Mouse (Mus musculus) heart, adult 2 months (tissue): ENCODE data around the gene Pknox2. TPM values are rescaled to one million over a fixed set of nuclear protein-coding genes. Genes with fewer than 3 reads are reported as not detected.
A peak's percentile ranks its signal among the peaks of the same experiment; 100 is the strongest.

ENCODE experiments used
- DNase-seq, 2 experiments: peaks; one replicate each; pipeline ENCODE4 v3.0.0; 2021
- H3K27ac ChIP-seq: fragments of 200-600 bp; 2 replicates; pipeline ENCODE4 v1.8.1; 2022
- H3K27me3 ChIP-seq: fragments of 200-500 bp; 2 replicates; pipeline ENCODE4 v1.6.1; 2012; ENCODE audit warnings: mild to moderate bottlenecking, low read length, inconsistent platforms, mixed read lengths; ENCODE audit not compliant: control insufficient read depth, insufficient read depth
- H3K36me3 ChIP-seq: fragments of 200-500 bp; 2 replicates; pipeline ENCODE4 v1.6.1; 2012; ENCODE audit warnings: low read length, inconsistent platforms; ENCODE audit not compliant: control insufficient read depth, insufficient read depth
- H3K4me1 ChIP-seq: fragments of 200-500 bp; 2 replicates; pipeline ENCODE4 v1.6.1; 2011; ENCODE audit warnings: low read length; ENCODE audit not compliant: control insufficient read depth, insufficient read depth
- H3K4me3 ChIP-seq: fragments of 200-600 bp; 2 replicates; pipeline ENCODE4 v1.8.1; 2022
- H3K79me2 ChIP-seq: fragments of 200-500 bp; replicated peaks from 2 replicates; pipeline ENCODE4 v1.6.1; 2012; ENCODE audit warnings: mild to moderate bottlenecking, inconsistent platforms, low read length, moderate library complexity, mixed read lengths; ENCODE audit not compliant: control insufficient read depth, insufficient read depth
- H3K9ac ChIP-seq: fragments of 200-500 bp; 2 replicates; pipeline ENCODE4 v1.6.1; 2012; ENCODE audit warnings: low read depth, mild to moderate bottlenecking, control low read depth, inconsistent platforms, low read length, mixed read lengths
- CTCF ChIP-seq: fragments of 200-600 bp; IDR thresholded peaks from 2 replicates; pipeline ENCODE4 v1.8.1; 2022; ENCODE audit warnings: antibody characterized with exemption, mild to moderate bottlenecking, moderate library complexity
- EP300 ChIP-seq: fragments of 200-500 bp; IDR thresholded peaks from 2 replicates; pipeline ENCODE4 v1.6.1; 2011; ENCODE audit warnings: low read depth, low read length, control low read depth; ENCODE audit not compliant: insufficient read depth
- POLR2A ChIP-seq: fragments of 200-500 bp; IDR thresholded peaks from 2 replicates; pipeline ENCODE4 v1.6.1; 2011; ENCODE audit warnings: mild to moderate bottlenecking, low read depth, low read length, control low read depth; ENCODE audit not compliant: insufficient read depth
- WGBS: fragments of 180-500 bp; shearing (Covaris S2); methylation state at CpG from one replicate; pipeline ENCODE4 v1.1.7; 2018; 5-methylcytosine and 5-hydroxymethylcytosine counted together
- intact Hi-C: fragments of 180-260 bp; cut with DNase I; formaldehyde crosslinking; loops from one replicate; pipeline ENCODE4 v1.15.1; 2025
- polyA plus RNA-seq: library from polyadenylated mRNA; depleted of rRNA; stranded (reverse); fragments of >200 nt; gene quantifications from 2 replicates; pipeline ENCODE4 v1.2.3, GENCODE M21; 2012
- total RNA-seq, 2 experiments: library from RNA; stranded (reverse); gene quantifications; 2 replicates each; pipeline ENCODE4 v1.2.3; 2021

Pknox2 gene
- total and polyA plus RNA-seq, 3 experiments: 7.8 to 9.9 (median 9.0) TPM

DNA sequence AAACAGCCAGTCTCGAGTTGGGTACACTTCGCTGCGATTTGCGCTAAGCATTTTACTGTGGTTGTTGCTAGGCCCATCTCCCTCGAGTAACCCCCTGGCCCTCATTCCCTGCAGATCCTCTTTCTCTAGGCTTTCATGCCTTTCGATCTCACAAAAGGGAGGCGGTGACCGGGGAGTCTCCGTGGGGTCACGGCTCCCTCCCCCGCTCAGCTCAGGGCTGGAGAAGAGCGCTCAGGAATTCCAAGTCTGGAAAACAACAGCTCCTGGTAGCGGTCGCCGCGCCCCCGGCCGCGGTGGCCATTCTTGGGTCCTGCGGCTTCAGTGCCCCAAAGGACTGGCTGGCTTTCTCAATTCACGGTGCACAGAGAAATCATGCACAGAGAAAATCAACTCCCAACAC, 3.0 kb downstream of the Pknox2 start:
- no peaks in the 10 kb centered on the region for H3K36me3 ChIP-seq
- no peak for TF ChIP-seq CTCF
- TF ChIP-seq POLR2A: no peak
- TF ChIP-seq EP300: no peak
- peak overlapping the region; percentile 32; the same call in 1 of the 2 replicates for H3K9ac ChIP-seq
- H3K4me1 ChIP-seq: peaks cover 5% of the 10 kb centered on the region
- H3K27me3 ChIP-seq: no peaks in the 10 kb centered on the region
- intact Hi-C loops: no loop called here
- 55% methylated on average over 21 of the region's 21 CpGs for WGBS
- no peaks in the 10 kb centered on the region for H3K79me2 ChIP-seq
- no peak overlapping the region; the same call in 1 of the 2 replicates for H3K27ac ChIP-seq
- peak in 1 of 2 experiments; percentile 39 for DNase-seq
- no peak overlapping the region for H3K4me3 ChIP-seq

GRCm38 (mm10) chr9:37143046-37143931, 3.9 kb downstream of the Pknox2 start:
- TF ChIP-seq POLR2A: no peak
- no peak for TF ChIP-seq EP300
- TF ChIP-seq CTCF: no peak
- intact Hi-C loops: no loop called here
- 78% methylated on average over 12 of the region's 12 CpGs for WGBS
- H3K4me1 ChIP-seq: peaks cover 5% of the 10 kb centered on the region
- no peak overlapping the region for H3K4me3 ChIP-seq
- DNase-seq: no peak
- H3K79me2 ChIP-seq: no peaks in the 10 kb centered on the region
- H3K27me3 ChIP-seq: no peaks in the 10 kb centered on the region
- H3K27ac ChIP-seq: no peak overlapping the region
- H3K9ac ChIP-seq: no peak overlapping the region
- no peaks in the 10 kb centered on the region for H3K36me3 ChIP-seq

GRCm38 (mm10) chr9:37142107-37142506, 5.1 kb downstream of the Pknox2 start:
- intact Hi-C loops: no loop called here
- H3K27ac ChIP-seq: no peak overlapping the region
- H3K79me2 ChIP-seq: no peaks in the 10 kb centered on the region

GRCm38 (mm10) chr9:37140464-37141181, 6.6 kb downstream of the Pknox2 start:
- TF ChIP-seq CTCF: no peak
- no peak for TF ChIP-seq POLR2A
- TF ChIP-seq EP300: no peak
- H3K4me3 ChIP-seq: no peak overlapping the region
- H3K9ac ChIP-seq: no peak overlapping the region
- no peaks in the 10 kb centered on the region for H3K36me3 ChIP-seq
- H3K27me3 ChIP-seq: no peaks in the 10 kb centered on the region
- WGBS: 56% methylated on average over 5 of the region's 5 CpGs
- H3K79me2 ChIP-seq: no peaks in the 10 kb centered on the region
- peaks cover 5% of the 10 kb centered on the region for H3K4me1 ChIP-seq
- intact Hi-C loops: no loop called here
- H3K27ac ChIP-seq: no peak overlapping the region
- DNase-seq: no peak

More at GRCm38 (mm10) chr9:37142107-37142506, 5.1 kb downstream of the Pknox2 start:
- 63% methylated on average over 4 of the region's 4 CpGs for WGBS
- Histone ChIP-seq H3K4me1 (peaks cover 5% of the 10 kb centered on the region), H3K27me3 (no peaks in the 10 kb centered on the region), H3K4me3 (no peak overlapping the region), H3K9ac (no peak overlapping the region), H3K36me3 (no peaks in the 10 kb centered on the region)
- DNase-seq: no peak
- TF ChIP-seq POLR2A (no peak), CTCF (no peak), EP300 (no peak)

GRCm38 (mm10) chr9:37139514-37139913, 7.7 kb downstream of the Pknox2 start:
- Histone ChIP-seq H3K79me2 (no peaks in the 10 kb centered on the region), H3K36me3 (no peaks in the 10 kb centered on the region), H3K27ac (peak overlapping the region; percentile 61), H3K27me3 (no peaks in the 10 kb centered on the region), H3K4me1 (peaks cover 4% of the 10 kb centered on the region), H3K9ac (peak overlapping the region; percentile 72), H3K4me3 (no peak overlapping the region)
- TF ChIP-seq CTCF: no peak
- peak; percentile 48; the same call in 1 of the 2 replicates for TF ChIP-seq POLR2A
- no peak for TF ChIP-seq EP300
- 13% methylated on average over 8 of the region's 8 CpGs for WGBS
- intact Hi-C loops: no loop called here
- peak; percentile 62 to 72 for DNase-seq
